In genomic region chr13:58590630-58591029, GRCm38 (mm10) we compare ENCODE assay signal across 9 mouse cellular contexts. TPM values are rescaled to one million over a fixed set of nuclear protein-coding genes. Genes with fewer than 3 reads are reported as not detected.
A peak's percentile ranks its signal among the peaks of the same experiment; 100 is the strongest.
DNase-seq lines count a peak whose midpoint lies in the region; ATAC-seq and TF ChIP-seq lines count a peak whose summit lies in the region.
"Had no signal": no experiment of that assay in that cellular context is flagged by ENCODE, and none has a peak within 500 bp of the region (broad histone marks: within the 10 kb centered on the region; RNA-seq: fewer than 3 reads in every experiment).

No protein-coding gene starts in this region.

- no peak overlapping the region for H3K9ac ChIP-seq in hindbrain, embryonic 12.5 days
- H3K9ac ChIP-seq in neural tube, embryonic 11.5 days (ENCODE audit: low read length) = no peak overlapping the region
- H3K9ac ChIP-seq in forebrain, embryonic 13.5 days = no peak overlapping the region
- H3K9ac ChIP-seq: embryonic facial prominence, embryonic 13.5 days had no signal

- no peaks in the 10 kb centered on the region for H3K36me3 ChIP-seq in hindbrain, embryonic 10.5 days
- no peaks in the 10 kb centered on the region for H3K36me3 ChIP-seq in hindbrain, embryonic 12.5 days
- no peaks in the 10 kb centered on the region for H3K36me3 ChIP-seq in neural tube, embryonic 11.5 days (ENCODE audit: control insufficient read depth, insufficient read depth, low read length)
- H3K36me3 ChIP-seq in forebrain, embryonic 13.5 days (ENCODE audit: poor library complexity, severe bottlenecking) = no peaks in the 10 kb centered on the region
- H3K36me3 ChIP-seq: embryonic facial prominence, embryonic 13.5 days had no signal

- POLR2A ChIA-PET in Patski (lab: Charles Lee) = no interaction called here

- peaks cover 15% of the 10 kb centered on the region; the same call in 1 of the 2 replicates for H3K4me1 ChIP-seq in hindbrain, embryonic 10.5 days (replicated peaks)
- peaks cover 4% of the 10 kb centered on the region; the same call in 1 of the 2 replicates for H3K4me1 ChIP-seq in hindbrain, embryonic 12.5 days
- H3K4me1 ChIP-seq in neural tube, embryonic 11.5 days (ENCODE audit: control insufficient read depth, insufficient read depth, low read length) = no peaks in the 10 kb centered on the region
- 0 out of 2 replicates have a peak, but pooled peaks cover 5% of the 10 kb centered on the region for H3K4me1 ChIP-seq in forebrain, embryonic 13.5 days

- CTCF ChIA-PET in Patski (lab: Charles Lee) = interaction anchor here (0.9 to 2.2 kb wide), 5 partner anchors 15 to 442 kb away, joined by 3 to 7 read pairs (median 6); no protein-coding TSS in a partner anchor

- TF ChIP-seq CTCF in Patski (IDR thresholded peaks at IDR 0.05) = peak; percentile 64

- H3K27me3 ChIP-seq in hindbrain, embryonic 10.5 days (ENCODE audit: insufficient read depth, poor library complexity, severe bottlenecking) = peaks cover 12% of the 10 kb centered on the region; the same call in 1 of the 2 replicates
- H3K27me3 ChIP-seq in hindbrain, embryonic 12.5 days = no peaks in the 10 kb centered on the region
- H3K27me3 ChIP-seq in Patski = peaks cover 9% of the 10 kb centered on the region
- no peaks in the 10 kb centered on the region for H3K27me3 ChIP-seq in neural tube, embryonic 11.5 days (ENCODE audit: control insufficient read depth, insufficient read depth, low read length)
- no peaks in the 10 kb centered on the region for H3K27me3 ChIP-seq in forebrain, embryonic 13.5 days
- H3K27me3 ChIP-seq: embryonic facial prominence, embryonic 13.5 days had no signal

- ATAC-seq in hindbrain, embryonic 12.5 days (ENCODE audit: low FRiP score) = no peak
- ATAC-seq in Patski = no peak
- no peak for ATAC-seq in neural tube, embryonic 11.5 days (ENCODE audit: insufficient read depth, low FRiP score, low TSS enrichment)
- ATAC-seq in forebrain, embryonic 13.5 days = no peak

- peak; percentile 52 for DNase-seq in hindbrain, embryonic 10.5 days (ENCODE audit: low spot score)
- DNase-seq in A20 (ENCODE audit: low read depth, low spot score) (peak; percentile 70), Patski (ENCODE audit: low read depth, low spot score) (no peak)
- DNase-seq in embryo, embryonic 10 days (ENCODE audit: low spot score) = peak; percentile 74
- DNase-seq in layer of hippocampus, adult 9-10 months (ENCODE audit: low spot score) = peak; percentile 12
- peak; percentile 50 for DNase-seq in neural tube, embryonic 11.5 days (ENCODE audit: low spot score)

- in situ Hi-C loops in Patski (cut with MboI; ENCODE audit: low pct_unique_long_range_greater_than_20kb) = loop anchor here (25.0 kb wide), 1 partner anchor 578 kb away; no protein-coding TSS in a partner anchor

- 47% methylated on average over 6 of the region's 6 CpGs for WGBS in hindbrain, embryonic 10.5 days
- WGBS in hindbrain, embryonic 12.5 days = 42% methylated on average over 6 of the region's 6 CpGs
- WGBS in neural tube, embryonic 11.5 days = 45% methylated on average over 6 of the region's 6 CpGs
- WGBS in forebrain, embryonic 13.5 days = 43% methylated on average over 6 of the region's 6 CpGs

- H3K9me3 ChIP-seq in hindbrain, embryonic 10.5 days = no peaks in the 10 kb centered on the region
- no peaks in the 10 kb centered on the region for H3K9me3 ChIP-seq in hindbrain, embryonic 12.5 days (replicated peaks)
- H3K9me3 ChIP-seq in neural tube, embryonic 11.5 days (ENCODE audit: control insufficient read depth, low read length) = no peaks in the 10 kb centered on the region
- H3K9me3 ChIP-seq in forebrain, embryonic 13.5 days (replicated peaks) = no peaks in the 10 kb centered on the region
- H3K9me3 ChIP-seq: embryonic facial prominence, embryonic 13.5 days had no signal

- no peak overlapping the region for H3K4me2 ChIP-seq in hindbrain, embryonic 12.5 days (replicated peaks)
- no peak overlapping the region for H3K4me2 ChIP-seq in neural tube, embryonic 11.5 days (ENCODE audit: low read depth)
- no peak overlapping the region for H3K4me2 ChIP-seq in forebrain, embryonic 13.5 days
- H3K4me2 ChIP-seq: embryonic facial prominence, embryonic 13.5 days had no signal

- no peak overlapping the region for H3K27ac ChIP-seq in hindbrain, embryonic 10.5 days
- no peak overlapping the region for H3K27ac ChIP-seq in hindbrain, embryonic 12.5 days
- no peak overlapping the region for H3K27ac ChIP-seq in neural tube, embryonic 11.5 days (ENCODE audit: low read depth, low read length)
- H3K27ac ChIP-seq in forebrain, embryonic 13.5 days = no peak overlapping the region
- H3K27ac ChIP-seq: embryonic facial prominence, embryonic 13.5 days had no signal

- no peak overlapping the region for H3K4me3 ChIP-seq in hindbrain, embryonic 10.5 days
- H3K4me3 ChIP-seq in hindbrain, embryonic 12.5 days = no peak overlapping the region
- no peak overlapping the region for H3K4me3 ChIP-seq in neural tube, embryonic 11.5 days (ENCODE audit: low read depth, low read length)
- H3K4me3 ChIP-seq in forebrain, embryonic 13.5 days = no peak overlapping the region
- H3K4me3 ChIP-seq: embryonic facial prominence, embryonic 13.5 days had no signal

RNA-seq across cellular contexts. Expression of gene Slc28a3, which starts 20.0 kb away (rescaled TPM):
- not detected in 2 replicates for polyA plus RNA-seq in hindbrain, embryonic 10.5 days (2016; fragmentation: Nextera tagmentation; extraction: Ambion mirVana)
- not detected in 2 replicates for polyA plus RNA-seq in hindbrain, embryonic 12.5 days (2016; fragmentation: Nextera tagmentation; extraction: Ambion mirVana)
- 0.01 TPM for polyA plus RNA-seq in Patski (2021)
- polyA plus RNA-seq in neural tube, embryonic 11.5 days (2014; fragmentation: Nextera tagmentation; extraction: Ambion mirVana) = not detected in 2 replicates
- polyA plus RNA-seq in forebrain, embryonic 13.5 days (2015; fragmentation: Nextera tagmentation; extraction: Ambion mirVana) = 0.08 TPM in 1 of 2 replicates, not detected in the other
